In genomic region chr2:163735163-163735562, GRCm38 (mm10) we compare ENCODE assay signal across 22 mouse cellular contexts. TPM values are rescaled to one million over a fixed set of nuclear protein-coding genes. Genes with fewer than 3 reads are reported as not detected.
DNase-seq lines count a peak whose midpoint lies in the region; ATAC-seq and TF ChIP-seq lines count a peak whose summit lies in the region.
"Had no signal": no experiment of that assay in that cellular context is flagged by ENCODE, and none has a peak within 500 bp of the region (broad histone marks: within the 10 kb centered on the region; RNA-seq: fewer than 3 reads in every experiment).

No protein-coding gene starts in this region.

- peaks cover 25% of the 10 kb centered on the region for H3K4me1 ChIP-seq in heart, embryonic 15.5 days (replicated peaks)
- H3K4me1 ChIP-seq in liver, embryonic 16.5 days (ENCODE audit: control insufficient read depth, low read depth, low read length) = peaks cover 3% of the 10 kb centered on the region; the same call in 1 of the 2 replicates
- peaks cover 27% of the 10 kb centered on the region for H3K4me1 ChIP-seq in liver, embryonic 12.5 days
- H3K4me1 ChIP-seq: forebrain, embryonic 10.5 days; forebrain, embryonic 13.5 days; hindbrain, embryonic 12.5 days; hindbrain, embryonic 15.5 days had no signal

- H3K4me3 ChIP-seq in heart, embryonic 15.5 days = no peak overlapping the region
- no peak overlapping the region for H3K4me3 ChIP-seq in liver, embryonic 16.5 days (ENCODE audit: low read depth, low read length)
- no peak overlapping the region for H3K4me3 ChIP-seq in liver, embryonic 12.5 days
- no peak overlapping the region for H3K4me3 ChIP-seq in myocyte
- H3K4me3 ChIP-seq: forebrain, embryonic 10.5 days; forebrain, embryonic 13.5 days; hindbrain, embryonic 12.5 days; hindbrain, embryonic 15.5 days had no signal

- no peaks in the 10 kb centered on the region for H3K9me3 ChIP-seq in heart, embryonic 15.5 days (replicated peaks)
- H3K9me3 ChIP-seq in liver, embryonic 16.5 days (replicated peaks; ENCODE audit: control insufficient read depth, low read length) = no peaks in the 10 kb centered on the region
- H3K9me3 ChIP-seq in liver, embryonic 12.5 days (replicated peaks) = no peaks in the 10 kb centered on the region
- H3K9me3 ChIP-seq: forebrain, embryonic 10.5 days; forebrain, embryonic 13.5 days; hindbrain, embryonic 12.5 days; hindbrain, embryonic 15.5 days had no signal

- no peaks in the 10 kb centered on the region for H3K27me3 ChIP-seq in heart, embryonic 15.5 days
- no peaks in the 10 kb centered on the region for H3K27me3 ChIP-seq in liver, embryonic 16.5 days (ENCODE audit: control insufficient read depth, insufficient read depth, low read depth, low read length)
- no peaks in the 10 kb centered on the region for H3K27me3 ChIP-seq in liver, embryonic 12.5 days (replicated peaks)
- H3K27me3 ChIP-seq in myocyte (ENCODE audit: control insufficient read depth, insufficient read depth, insufficient read length) = no peaks in the 10 kb centered on the region
- H3K27me3 ChIP-seq: forebrain, embryonic 13.5 days; hindbrain, embryonic 12.5 days; hindbrain, embryonic 15.5 days had no signal

- 77% methylated on average over 9 of the region's 9 CpGs for WGBS in heart, embryonic 15.5 days
- WGBS in liver, embryonic 16.5 days (ENCODE audit: insufficient replicate concordance) = 64% methylated on average over 9 of the region's 9 CpGs
- 76% methylated on average over 9 of the region's 9 CpGs for WGBS in liver, embryonic 12.5 days (ENCODE audit: insufficient replicate concordance)

- H3K79me2 ChIP-seq in myocyte (ENCODE audit: control insufficient read depth, insufficient read depth) = no peaks in the 10 kb centered on the region

- H3K4me2 ChIP-seq in heart, embryonic 15.5 days = no peak overlapping the region
- H3K4me2 ChIP-seq in liver, embryonic 16.5 days (ENCODE audit: low read depth, low read length) = no peak overlapping the region
- no peak overlapping the region for H3K4me2 ChIP-seq in liver, embryonic 12.5 days
- no peak overlapping the region for H3K4me2 ChIP-seq in myocyte (ENCODE audit: low read depth)
- H3K4me2 ChIP-seq: forebrain, embryonic 13.5 days; heart, embryonic 11.5 days; hindbrain, embryonic 12.5 days; hindbrain, embryonic 15.5 days had no signal

- no peak overlapping the region for H3K9ac ChIP-seq in heart, embryonic 15.5 days
- no peak overlapping the region for H3K9ac ChIP-seq in liver, embryonic 16.5 days (ENCODE audit: low read depth, low read length)
- no peak overlapping the region for H3K9ac ChIP-seq in liver, embryonic 12.5 days
- H3K9ac ChIP-seq: forebrain, embryonic 13.5 days; hindbrain, embryonic 12.5 days; hindbrain, embryonic 15.5 days had no signal

- no peak for TF ChIP-seq POLR2A in myocyte (IDR thresholded peaks at IDR 0.05; ENCODE audit: insufficient read length, low read depth)

- H3ac ChIP-seq in myocyte (ENCODE audit: control insufficient read depth, insufficient read length) = no peak overlapping the region

- H3K27ac ChIP-seq in heart, embryonic 15.5 days = peak overlapping the region; percentile 60
- H3K27ac ChIP-seq in liver, embryonic 16.5 days (ENCODE audit: low read length) = no peak overlapping the region
- H3K27ac ChIP-seq in liver, embryonic 12.5 days = no peak overlapping the region
- H3K27ac ChIP-seq: forebrain, embryonic 10.5 days; forebrain, embryonic 13.5 days; hindbrain, embryonic 12.5 days; hindbrain, embryonic 15.5 days had no signal

- peak; percentile 89 for DNase-seq in heart, adult 11 months
- DNase-seq in heart, postnatal 4 days = no peak
- no peak for DNase-seq in heart, postnatal 25 days (ENCODE audit: low spot score)
- no peak for DNase-seq in thymus, postnatal 36 days
- DNase-seq: B cell, adult 2 months; cerebellum, adult 11 months; cerebellum, adult 9-10 months; cerebellum, postnatal 14 days; gastrocnemius, postnatal 10 days; gastrocnemius, postnatal 36 days had no signal

- no peak for ATAC-seq in heart, embryonic 15.5 days (replicated peaks; ENCODE audit: insufficient number of reproducible peaks, insufficient read depth, low FRiP score, low read depth)
- peak; percentile 66 for ATAC-seq in liver, embryonic 16.5 days (ENCODE audit: low read depth)
- ATAC-seq in liver, embryonic 12.5 days = no peak
- ATAC-seq: CD4-positive, CD25-positive, alpha-beta regulatory T cell, adult 4 months; forebrain, embryonic 13.5 days; forebrain, embryonic 16.5 days; intestine, postnatal 0 days had no signal

- H3K36me3 ChIP-seq in heart, embryonic 15.5 days = peaks cover 14% of the 10 kb centered on the region; the same call in 1 of the 2 replicates
- no peaks in the 10 kb centered on the region; the same call in 1 of the 2 replicates for H3K36me3 ChIP-seq in liver, embryonic 16.5 days (ENCODE audit: control insufficient read depth, insufficient read depth)
- peaks cover 20% of the 10 kb centered on the region for H3K36me3 ChIP-seq in liver, embryonic 12.5 days
- H3K36me3 ChIP-seq in myocyte (ENCODE audit: control insufficient read depth, insufficient read depth) = no peaks in the 10 kb centered on the region

- intact Hi-C loops in heart, postnatal 25 days (cut with DNase I) = no loop called here

TF ChIP-seq in myocyte, 11 proteins besides CTCF, POLR2A, EP300 and RAD21:
- TF ChIP-seq TCF3 (IDR thresholded peaks at IDR 0.05; ENCODE audit: insufficient read length, low read depth) (no peak), E2F4 (IDR thresholded peaks at IDR 0.05; ENCODE audit: insufficient read depth) (no peak), SRF (IDR thresholded peaks at IDR 0.05; ENCODE audit: control insufficient read depth, insufficient read length, low read depth) (no peak), MYOG (IDR thresholded peaks at IDR 0.05; ENCODE audit: control insufficient read depth in 1 of 3, insufficient read depth in 1 of 3, insufficient read length in 2 of 3, low read depth in 2 of 3) (no peak), CEBPB (IDR thresholded peaks at IDR 0.05; ENCODE audit: insufficient read depth, poor library complexity, severe bottlenecking) (0 out of 2 replicates have a peak, but pooled peaks have one; percentile 5), MAX (IDR thresholded peaks at IDR 0.05; ENCODE audit: low read depth) (no peak), TCF12 (IDR thresholded peaks at IDR 0.05; ENCODE audit: insufficient read depth, poor library complexity, severe bottlenecking) (no peak), USF1 (IDR thresholded peaks at IDR 0.05; ENCODE audit: low read depth) (no peak), POLR2AphosphoS2 (IDR thresholded peaks at IDR 0.05; ENCODE audit: insufficient read length, low read depth) (peak; percentile 32), REST (IDR thresholded peaks at IDR 0.05; ENCODE audit: insufficient read depth, insufficient read length) (no peak)
TF ChIP-seq in myocyte: peak in this region for 2.

RNA-seq across cellular contexts. Expression of gene Ada, which starts 14.9 kb away (rescaled TPM):
- 1 to 10 TPM; 1.8 to 2.4 TPM for total RNA-seq in heart, postnatal 4 days (2021)
- polyA plus RNA-seq in heart, embryonic 15.5 days (2015; fragmentation: Nextera tagmentation; extraction: Ambion mirVana) = 3.0 and 8.4 TPM in 2 replicates
- under 1 TPM; 0.39 to 0.68 TPM for total RNA-seq in heart, postnatal 25 days (2021)
- 3.4 and 3.5 TPM in 2 replicates for polyA plus RNA-seq in liver, embryonic 16.5 days (2015; fragmentation: Nextera tagmentation; extraction: Ambion mirVana)
- polyA plus RNA-seq in liver, embryonic 12.5 days (2016; fragmentation: Nextera tagmentation; extraction: Ambion mirVana) = 6.6 and 6.7 TPM in 2 replicates
- polyA plus RNA-seq in myocyte (2012; fragmentation: generic; extraction: Trizol) = 0.60 TPM
